Mouse (Mus musculus): ENCODE results near the gene Pgs1.

- TF ChIP-seq CTCF (IDR thresholded peaks at IDR 0.05; ENCODE audit: extremely low read depth, insufficient read depth, insufficient read length, insufficient replicate concordance): no peak
- TF ChIP-seq POLR2A (IDR thresholded peaks at IDR 0.05; ENCODE audit: low read depth, low read length): peak; percentile 47; the same call in 1 of the 2 replicates
Measured at GRCm38 (mm10) chr11:117952174-117952933, 33.7 kb upstream of the Pgs1 start.

Data from spleen, adult 2 months (tissue).